Mouse (Mus musculus) 3T3-L1 (cell line): Measurements from ENCODE around the gene 1700022I11Rik.
"Not testable (repeated sequence)": the region's sequence is repeated elsewhere in the genome, so short reads cannot be mapped to it uniquely, and the experiment has no call there.

Experiments used
- DNase-seq: peaks from one replicate; pipeline ENCODE4 v3.0.0-alpha.2; 2015; ENCODE audit warnings: low read depth, low spot score

The 1700022I11Rik gene

DNA sequence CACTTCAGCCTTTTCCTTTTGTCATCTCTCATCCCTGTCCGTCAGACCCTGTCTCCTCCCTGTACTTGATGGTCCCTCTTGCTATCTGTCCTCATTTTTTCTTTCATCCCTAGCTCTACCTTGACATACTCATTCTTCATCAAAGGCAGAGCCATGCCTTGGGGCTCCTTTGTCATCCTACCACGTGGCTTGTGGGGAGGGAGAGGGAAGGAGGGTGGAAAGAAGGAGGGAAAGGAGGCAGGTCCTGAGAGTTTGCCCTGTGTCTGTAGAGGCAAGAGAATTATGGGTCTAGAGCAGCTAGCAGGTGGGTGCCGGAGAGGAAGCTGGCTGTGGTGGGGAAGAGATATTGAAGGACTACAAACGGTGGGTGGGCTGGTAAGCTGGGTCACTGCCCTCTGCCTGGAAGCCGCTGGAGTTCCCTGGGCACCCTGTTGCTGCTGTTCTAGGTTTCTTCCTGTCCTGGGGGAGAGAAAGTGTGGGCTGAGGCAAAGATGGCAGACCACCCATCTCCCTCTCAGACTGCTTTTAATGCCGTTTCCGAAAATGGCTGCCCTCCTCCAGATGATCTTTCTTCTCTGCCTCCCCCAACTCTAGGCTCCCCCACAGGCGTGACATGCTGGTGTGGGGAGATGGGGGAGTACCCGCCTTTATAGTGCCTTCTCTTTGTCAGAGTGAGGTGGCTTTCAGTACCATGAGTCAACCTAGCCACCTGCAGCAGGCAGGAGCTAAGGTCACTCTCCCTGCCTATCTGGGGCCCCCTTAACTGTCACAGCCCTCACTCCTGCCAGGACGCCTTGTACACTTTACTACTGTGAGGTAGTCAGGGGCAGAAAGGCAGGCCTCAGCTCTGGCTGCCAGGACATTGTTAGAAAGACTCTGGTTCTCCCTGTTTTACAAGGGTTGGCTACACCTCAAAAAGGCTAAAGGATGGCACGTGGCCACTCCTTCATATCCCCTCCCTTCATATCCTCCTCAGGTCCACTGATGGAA, 17.9 kb upstream of the 1700022I11Rik start:
- no peak for DNase-seq

DNA sequence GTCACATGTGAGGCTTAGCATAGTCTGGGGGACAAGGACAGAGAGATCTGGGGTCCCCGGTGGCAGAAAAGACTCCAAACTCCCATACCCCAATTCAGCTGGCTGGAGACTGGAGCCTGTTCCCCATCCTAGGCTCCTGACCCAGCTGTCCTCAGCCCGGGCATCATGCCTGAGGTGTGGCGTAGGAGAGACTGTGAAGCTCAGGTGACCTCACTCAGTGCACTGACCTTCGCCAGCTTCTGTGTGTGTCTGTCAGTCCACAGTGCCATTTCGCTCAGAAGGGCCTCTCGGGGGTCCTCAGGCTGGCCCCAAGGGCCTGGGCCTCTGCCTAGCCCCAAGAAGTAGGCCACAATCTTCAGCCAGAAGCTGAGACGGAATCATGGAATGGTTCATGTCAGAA, 16.8 kb upstream of the 1700022I11Rik start:
- DNase-seq: no peak

DNA sequence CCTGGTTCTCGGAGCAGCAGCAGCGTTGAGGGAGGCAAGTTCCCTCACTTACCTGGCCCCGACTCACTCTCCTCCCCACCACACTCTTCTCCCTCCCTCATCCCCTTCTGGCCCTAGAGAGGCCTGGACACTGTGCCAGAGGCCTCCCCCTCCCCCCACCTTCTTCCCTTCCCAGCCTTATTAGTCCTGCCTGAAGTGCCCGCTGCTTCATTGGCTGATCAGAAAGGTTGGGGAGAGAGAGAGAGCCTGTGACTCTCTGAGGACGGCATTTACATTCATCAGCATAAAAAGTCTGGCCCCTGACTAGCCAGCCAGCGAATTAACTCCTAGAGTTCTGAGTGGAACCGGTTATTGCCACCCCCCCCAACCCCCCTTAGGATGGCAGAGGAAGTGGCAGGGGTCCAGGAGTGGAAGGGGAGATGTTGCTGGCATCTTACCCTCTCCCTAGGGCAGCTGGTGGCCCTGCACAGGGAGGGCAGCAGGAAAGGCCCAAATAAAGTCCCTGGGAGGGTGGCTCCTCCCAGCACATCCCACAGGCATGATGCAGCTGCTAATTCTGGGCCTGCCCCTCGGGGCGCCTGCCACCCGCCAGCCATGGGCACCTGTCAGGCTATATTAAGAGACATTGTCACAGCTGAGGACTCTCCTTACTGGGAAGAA, 15.8 kb upstream of the 1700022I11Rik start:
- no peak for DNase-seq

DNA sequence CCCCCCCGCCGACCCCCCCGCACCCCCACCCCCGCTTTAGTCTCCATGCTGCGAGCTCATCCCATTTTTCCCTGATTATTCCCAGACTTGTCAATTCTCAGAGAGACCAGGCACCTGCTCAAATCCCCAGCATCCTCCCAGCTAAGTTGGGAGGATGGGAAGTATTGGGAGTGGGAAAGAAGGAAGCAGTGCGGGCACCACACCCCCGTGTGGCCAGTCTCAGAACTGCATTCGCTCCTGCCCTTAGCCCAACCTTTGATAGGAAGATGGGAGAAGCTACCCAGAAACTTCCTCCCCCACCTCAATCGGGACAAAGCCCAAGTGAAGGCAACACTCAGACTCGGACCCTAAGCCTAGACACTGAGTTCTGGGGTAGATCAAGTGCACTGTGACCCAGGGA, 15.1 kb upstream of the 1700022I11Rik start:
- DNase-seq: peak; percentile 80

DNA sequence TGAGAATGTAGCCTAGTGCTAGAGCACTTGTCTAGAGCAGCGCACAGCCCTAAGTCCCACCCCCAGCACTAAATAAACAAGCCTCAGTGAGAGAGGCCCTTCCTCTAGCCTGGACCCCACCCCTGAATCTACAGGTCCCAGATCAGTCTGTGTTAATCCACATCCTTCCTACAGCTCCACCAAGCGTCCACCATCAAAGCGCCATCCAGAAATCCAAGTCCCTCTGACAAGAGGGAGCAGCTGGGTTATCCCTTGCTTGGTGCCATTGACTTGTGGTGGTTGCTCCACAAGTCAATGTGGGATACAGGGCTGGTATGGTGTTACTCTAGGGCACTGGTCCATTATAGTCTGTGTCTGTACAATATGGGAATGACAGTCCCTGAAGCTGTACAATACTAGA, 14.2 kb upstream of the 1700022I11Rik start:
- no peak for DNase-seq

DNA sequence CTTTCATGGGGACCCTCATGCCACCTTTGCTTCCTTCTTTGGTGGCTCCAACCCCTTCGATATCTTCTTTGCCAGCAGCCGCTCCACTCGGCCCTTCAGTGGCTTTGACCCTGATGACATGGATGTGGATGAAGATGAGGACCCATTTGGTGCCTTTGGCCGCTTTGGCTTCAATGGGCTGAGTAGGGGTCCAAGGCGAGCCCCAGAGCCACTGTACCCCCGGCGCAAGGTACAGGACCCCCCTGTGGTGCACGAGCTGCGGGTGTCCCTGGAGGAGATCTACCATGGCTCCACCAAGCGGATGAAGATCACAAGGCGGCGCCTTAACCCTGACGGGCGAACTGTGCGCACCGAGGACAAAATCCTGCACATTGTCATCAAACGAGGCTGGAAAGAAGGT, 12.8 kb upstream of the 1700022I11Rik start:
- DNase-seq: no peak

DNA sequence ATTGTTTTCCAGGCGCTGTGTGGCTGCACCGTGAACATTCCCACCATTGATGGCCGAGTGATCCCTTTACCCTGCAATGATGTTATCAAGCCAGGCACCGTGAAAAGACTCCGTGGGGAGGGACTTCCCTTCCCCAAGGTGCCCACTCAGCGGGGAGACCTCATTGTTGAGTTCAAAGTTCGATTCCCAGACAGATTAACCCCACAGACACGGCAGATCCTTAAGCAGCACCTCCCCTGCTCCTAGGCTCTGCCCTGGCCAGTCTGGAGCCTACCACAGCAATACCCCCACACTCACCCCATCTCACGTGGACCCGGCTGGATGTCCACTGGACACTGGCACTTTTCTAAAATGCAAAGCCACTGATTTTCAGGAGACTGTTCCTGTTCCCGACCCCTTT, 12.1 kb upstream of the 1700022I11Rik start:
- DNase-seq: no peak

DNA sequence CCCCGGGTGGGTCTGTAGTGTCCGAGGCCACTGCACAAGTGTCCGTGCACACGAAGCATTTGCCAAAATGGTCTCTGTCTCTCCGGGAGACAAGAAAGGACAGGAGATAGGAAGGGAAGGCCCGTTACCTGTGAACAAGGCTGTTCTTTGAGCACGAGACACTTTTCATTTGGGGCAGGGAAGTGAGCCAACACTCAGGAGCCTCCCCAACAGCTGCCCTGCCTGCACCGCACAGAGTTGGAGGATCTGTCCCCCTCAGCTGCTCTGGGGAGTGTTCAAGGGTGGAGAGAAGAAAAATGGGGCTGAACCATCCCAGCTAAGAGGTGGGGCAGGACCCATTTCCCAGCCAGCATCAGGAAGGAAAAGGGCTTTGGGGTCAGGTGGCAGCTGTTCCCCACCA, 11.4 kb upstream of the 1700022I11Rik start:
- DNase-seq: no peak

DNA sequence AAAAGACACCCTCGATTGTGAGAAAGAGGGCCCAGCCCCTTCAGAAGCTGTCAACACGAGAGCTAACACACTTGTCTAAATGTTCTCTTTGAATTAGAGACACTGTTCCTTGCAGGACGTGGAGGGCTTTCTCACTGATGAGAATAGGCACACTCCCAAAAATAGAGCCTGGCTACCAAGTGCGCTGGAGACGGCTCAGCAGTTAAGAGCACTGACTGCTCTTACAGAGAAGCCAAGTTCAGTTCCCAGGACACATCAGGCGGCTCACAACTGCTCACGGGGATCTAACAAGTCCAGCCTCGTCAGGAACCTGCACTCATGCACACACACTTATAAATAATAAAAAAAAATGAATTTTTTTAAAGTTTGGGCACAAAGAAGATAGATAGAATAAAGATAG, 10.5 kb upstream of the 1700022I11Rik start:
- DNase-seq: no peak

DNA sequence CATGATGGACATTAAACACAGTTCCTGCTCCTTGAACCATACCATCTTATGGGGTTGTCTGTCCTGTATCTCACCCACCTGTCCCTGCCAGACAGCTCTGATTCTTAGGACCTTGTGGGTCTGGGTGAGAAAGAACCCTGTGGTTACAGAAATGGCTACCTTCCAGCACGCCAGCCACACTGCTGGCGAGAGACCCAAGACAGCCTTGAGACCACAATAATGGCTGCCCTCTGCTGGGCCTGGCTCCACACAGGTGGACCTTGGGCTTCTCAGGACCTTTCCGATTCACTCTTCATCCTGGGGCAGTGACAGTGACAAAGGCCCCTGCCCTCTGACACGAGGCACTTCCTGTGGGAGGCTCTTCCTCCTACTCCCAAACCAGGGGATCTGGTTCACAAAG, 10.0 kb upstream of the 1700022I11Rik start:
- DNase-seq: no peak

DNA sequence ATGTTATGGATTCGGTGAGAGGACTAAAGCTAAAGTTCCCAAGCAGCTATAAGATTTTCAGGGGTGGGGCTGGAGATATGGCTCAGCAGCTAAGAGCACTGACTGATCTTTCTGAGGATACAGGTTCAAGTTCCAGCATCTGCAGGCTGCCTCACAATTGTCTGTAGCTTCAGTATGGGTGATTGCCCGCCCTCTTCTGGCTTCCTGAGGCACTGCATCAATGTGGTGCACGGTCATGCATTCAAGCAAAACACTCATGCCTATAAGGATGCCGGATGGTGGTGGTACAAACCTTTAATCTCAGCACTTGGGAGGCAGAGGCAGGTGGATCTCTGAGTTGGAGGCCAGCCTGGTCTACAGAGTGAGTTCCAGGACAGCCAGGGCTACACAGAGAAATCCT, 7.8 kb upstream of the 1700022I11Rik start:
- peak; percentile 73 for DNase-seq

DNA sequence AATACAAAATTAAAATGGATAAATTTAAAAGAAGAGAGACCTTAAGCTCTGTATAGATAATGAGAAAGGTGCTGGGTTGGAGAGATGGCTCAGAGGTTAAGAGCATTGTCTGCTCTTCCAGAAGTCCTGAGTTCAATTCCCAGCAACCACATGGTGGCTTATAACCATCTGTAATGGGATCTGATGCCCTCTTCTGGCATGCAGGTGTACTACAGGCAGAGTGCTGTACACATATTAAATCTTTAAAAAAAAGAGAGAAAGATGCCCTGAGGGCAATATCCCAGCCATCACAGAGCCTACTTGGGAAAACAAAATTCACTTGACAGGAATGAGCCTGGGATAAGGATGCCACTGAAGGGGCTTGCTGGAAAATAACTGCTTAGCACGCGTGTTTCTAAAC, 5.9 kb upstream of the 1700022I11Rik start:
- DNase-seq: peak; percentile 26

DNA sequence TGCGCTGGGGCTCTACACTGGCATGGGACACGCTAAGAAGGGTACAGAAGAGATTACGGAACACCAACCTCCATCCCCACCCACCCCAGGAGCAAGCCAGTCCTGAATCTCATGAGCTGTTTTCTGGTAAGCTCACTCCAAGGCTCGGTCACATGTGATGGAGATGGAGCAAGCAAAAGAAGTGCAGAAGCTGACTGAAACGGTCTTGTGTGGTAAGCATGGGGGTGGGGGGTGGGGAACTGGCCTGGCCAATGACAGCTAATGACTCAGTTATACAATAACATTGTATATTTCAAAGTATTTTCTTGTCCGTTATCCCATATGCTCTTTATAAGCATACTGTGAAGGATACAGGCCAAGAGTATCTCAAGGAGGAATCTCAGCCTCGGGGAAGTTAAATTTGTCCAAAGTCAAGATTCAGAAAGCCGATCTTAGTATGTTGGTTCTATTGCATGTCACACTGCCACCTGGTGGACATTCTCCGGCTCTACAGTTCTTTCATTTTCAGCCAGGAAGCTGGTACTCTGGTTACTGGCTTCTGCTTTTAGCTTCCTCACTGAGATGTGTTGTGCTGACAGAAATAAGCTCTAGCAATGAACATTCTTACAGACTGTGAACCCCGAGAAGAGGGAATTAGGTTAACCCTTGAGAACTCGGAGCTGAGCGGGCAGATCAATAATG, 4.2 kb upstream of the 1700022I11Rik start:
- DNase-seq: peak; percentile 84

DNA sequence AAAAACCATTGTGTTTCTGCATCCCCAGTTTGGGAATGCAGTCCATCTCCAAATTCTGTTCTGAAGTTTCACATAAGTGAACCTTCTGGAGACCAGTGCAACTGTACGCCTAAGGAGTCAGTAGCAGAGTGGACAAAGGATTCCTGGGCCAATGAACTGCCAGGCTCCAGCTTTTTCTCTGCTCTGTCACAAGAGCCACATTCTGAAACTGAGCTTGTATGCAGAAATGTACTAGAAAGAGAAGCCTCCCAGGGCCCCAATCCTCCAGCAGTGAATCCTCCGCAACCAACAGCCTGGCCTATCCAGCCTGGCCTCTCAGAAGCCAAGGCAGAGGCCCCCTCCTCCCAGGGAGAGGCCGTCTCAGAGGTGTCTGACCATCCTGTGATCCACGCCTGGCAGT, 3.5 kb downstream of the 1700022I11Rik start:
- no peak for DNase-seq

DNA sequence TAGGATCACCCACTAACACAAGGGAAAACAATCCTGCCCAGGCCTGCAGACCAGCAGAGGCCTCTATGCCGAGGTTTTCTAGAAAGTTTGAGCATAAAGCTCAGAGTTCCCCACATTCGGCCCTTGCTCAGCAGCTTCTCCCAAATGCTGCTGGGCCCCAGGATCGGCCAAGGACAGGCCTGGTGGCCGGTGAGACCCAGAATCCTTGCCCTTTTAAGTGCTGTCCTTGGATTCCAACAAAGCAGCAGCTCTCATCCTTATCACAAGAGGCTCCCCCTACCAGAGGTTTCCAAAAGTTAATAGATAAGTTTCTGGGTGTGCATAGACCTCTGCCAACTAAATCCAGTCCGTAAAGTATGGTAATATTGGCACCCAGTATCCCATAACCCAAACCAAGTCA, 4.5 kb downstream of the 1700022I11Rik start:
- DNase-seq: no peak

DNA sequence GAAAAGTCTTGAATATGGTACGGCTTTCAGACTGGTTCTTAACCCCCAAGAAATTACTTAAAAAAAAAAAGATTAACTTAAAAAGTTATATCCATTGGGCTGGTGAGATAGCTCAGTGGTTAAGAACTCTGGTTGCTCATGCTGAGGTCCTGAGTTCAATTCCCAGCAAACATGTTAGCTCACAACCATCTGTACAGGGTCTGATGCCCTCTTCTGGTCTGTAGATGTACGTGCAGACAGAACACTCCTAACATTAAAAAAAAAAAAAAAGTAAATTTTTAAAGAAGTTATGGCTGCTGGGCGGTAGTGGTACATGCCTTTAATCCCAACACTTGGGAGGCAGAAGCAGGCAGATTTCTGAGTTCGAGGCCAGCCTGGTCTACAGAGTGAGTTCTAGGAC, 8.7 kb downstream of the 1700022I11Rik start:
- peak; percentile 33 for DNase-seq

DNA sequence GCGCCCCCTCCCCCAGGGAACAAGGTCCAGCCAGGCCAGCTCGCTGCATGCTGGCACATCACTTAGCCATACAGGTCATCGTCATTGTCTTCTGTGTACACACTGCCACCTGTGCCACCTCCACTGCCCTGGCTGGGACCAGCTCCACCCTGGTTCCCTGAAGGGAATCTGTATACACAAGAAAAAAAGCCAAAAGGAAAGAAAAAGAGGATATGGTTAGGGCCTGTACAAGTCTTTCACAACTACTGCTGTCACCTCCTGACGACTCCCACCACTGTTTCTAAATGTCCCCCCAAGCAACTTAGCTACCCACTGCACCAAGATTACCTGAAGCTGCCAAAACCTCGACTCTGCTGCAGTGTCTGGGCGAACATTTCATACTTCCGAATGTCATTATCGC, 11.1 kb downstream of the 1700022I11Rik start:
- DNase-seq: not testable (repeated sequence)

DNA sequence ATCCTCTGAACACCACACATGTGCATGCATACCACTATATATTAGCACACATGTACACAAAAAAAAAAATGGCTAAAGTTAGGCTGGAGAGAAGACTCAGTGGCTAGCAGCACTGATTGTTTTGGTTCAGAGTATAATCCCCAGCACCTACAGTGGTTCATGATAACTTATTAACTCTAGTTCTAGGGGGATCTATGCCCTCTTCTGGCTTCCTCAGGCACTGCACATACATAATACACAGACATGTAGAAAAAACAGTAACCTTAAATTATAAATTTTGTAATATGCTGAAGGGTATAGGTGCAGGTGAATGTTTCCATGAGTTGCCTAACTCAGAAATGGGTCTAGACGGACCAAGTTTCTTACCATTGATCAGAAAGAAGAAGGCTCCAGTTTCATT, 18.9 kb downstream of the 1700022I11Rik start:
- DNase-seq: no peak

DNA sequence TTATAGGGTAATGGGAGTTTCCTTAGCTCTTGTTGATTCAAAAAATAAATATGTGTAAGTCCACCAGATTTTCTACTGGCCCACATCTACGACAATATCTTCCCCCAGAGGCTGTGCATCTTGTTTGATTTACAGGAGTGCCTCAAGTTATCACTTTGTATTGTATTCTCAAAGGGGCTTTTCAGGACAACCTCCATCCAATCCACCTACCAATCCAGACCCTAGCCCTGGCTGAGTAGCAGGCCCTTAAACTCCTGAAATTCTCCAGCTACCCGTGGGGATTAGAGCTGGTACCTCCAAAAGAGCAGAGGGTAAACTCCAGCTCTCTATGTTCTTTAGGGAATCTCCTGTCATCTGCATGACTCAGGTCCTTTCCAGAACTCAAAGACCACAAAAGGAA, 28.6 kb downstream of the 1700022I11Rik start:
- no peak for DNase-seq

DNA sequence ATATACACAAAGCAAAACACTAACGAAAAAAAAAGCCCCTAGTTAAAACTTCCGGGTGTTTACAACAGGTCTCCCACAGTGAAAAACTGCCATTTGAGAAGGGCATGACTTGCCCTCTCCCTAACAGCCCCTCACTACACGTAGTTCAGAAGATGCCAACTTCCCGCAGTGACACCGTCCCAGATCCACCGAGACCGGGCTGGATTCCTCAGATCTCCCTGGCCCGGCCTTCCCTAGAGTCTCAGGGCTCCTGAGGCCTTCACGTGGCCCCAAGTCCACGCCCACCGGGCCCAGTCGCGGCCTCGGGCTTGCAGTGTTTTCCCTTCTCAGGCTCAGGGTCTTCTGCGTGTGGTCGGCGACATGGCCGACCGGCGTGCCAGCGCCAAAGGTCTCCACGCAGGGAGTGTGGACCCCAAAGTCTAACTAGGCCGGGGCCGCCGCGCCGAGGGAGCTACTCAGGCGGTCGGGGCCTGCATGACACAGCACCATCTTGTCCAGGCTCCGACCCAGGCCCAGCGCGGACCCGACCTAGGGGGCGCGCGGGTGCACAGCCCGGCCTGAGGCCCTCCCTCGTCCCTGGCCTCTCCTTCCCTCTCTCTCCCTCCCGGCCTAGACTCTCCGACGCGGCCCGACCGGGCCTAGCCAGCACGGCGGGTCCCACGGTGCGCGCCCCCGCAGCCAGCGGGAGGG, 30.2 kb downstream of the 1700022I11Rik start:
- DNase-seq: peak; percentile 78

DNA sequence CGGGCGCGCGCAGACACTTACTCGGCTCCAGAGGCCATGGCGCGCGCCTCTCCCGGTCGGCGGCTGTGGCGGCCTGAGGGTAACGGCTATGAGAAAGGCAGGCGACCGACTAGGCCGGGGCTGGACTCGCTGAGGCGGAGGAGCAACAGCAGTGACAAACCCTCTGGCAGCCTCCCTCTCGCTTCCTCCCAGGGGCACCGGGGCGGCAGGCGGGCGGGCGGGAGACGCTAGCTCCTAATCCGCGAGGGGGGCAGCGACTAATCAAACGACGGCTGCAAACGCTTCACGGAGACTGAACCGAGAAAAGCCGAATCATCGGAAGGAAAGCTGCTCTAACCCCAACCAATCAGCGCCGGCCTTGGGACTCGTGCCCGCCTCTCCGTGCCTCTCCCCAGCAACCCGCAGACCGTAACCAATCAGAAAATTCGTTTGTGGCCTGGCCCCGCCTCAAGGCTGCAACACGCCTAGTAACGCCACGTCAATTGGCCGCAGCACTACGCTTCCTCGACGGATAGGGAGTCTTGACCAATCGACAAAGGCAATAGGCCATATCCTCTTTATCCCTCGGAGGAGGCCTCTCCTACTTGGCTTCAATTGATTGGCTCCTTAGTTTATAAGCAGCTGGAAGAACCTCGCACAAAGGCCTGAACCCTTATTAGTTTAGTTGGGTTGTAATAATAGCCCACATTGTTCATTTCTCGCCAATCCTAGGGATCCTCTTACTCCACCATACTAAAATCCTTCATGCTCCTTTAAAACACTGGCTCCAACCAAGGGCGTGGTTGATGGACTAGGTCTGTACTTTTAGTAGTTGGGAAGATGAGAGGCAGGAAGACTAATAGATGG, 31.0 kb downstream of the 1700022I11Rik start, which contains the start of gene Vcp:
Gene Vcp, minus strand, starts transcription at position 367 of the 846 bp plus-strand sequence.
- DNase-seq: peak; percentile 99
